Mouse (Mus musculus) retina, adult 2 months (tissue): ENCODE measurements around the gene Egflam.

Experiments used
- DNase-seq: peaks from one replicate; pipeline ENCODE4 v3.0.0-alpha.2; 2012; ENCODE audit warnings: low read depth, low spot score

Egflam gene

GRCm38 (mm10) chr15:7222809-7223208 lies 175.4 kb downstream of the Egflam start:
- no peak for DNase-seq

GRCm38 (mm10) chr15:7217273-7217598 lies 181.0 kb downstream of the Egflam start:
- no peak for DNase-seq

- DNase-seq = no peak
Measured at GRCm38 (mm10) chr15:7216581-7217272, 181.5 kb downstream of the Egflam start.

- DNase-seq = no peak
Measured at GRCm38 (mm10) chr15:7215845-7216244, 182.3 kb downstream of the Egflam start.

- no peak for DNase-seq
Measured at GRCm38 (mm10) chr15:7213683-7214082, 184.5 kb downstream of the Egflam start.

- DNase-seq = no peak
Measured at GRCm38 (mm10) chr15:7208180-7208579, 190.0 kb downstream of the Egflam start.

- DNase-seq = no peak
Measured at GRCm38 (mm10) chr15:7207292-7207691, 190.9 kb downstream of the Egflam start.

- no peak for DNase-seq
Measured at GRCm38 (mm10) chr15:7206110-7206509, 192.1 kb downstream of the Egflam start.

- no peak for DNase-seq
Measured at GRCm38 (mm10) chr15:7204917-7205316, 193.3 kb downstream of the Egflam start.

GRCm38 (mm10) chr15:7203606-7204330 lies 194.4 kb downstream of the Egflam start:
- DNase-seq = no peak

- DNase-seq = no peak
Measured at GRCm38 (mm10) chr15:7202981-7203380, 195.2 kb downstream of the Egflam start.

- DNase-seq = no peak
Measured at GRCm38 (mm10) chr15:7201421-7202380, 196.5 kb downstream of the Egflam start.

GRCm38 (mm10) chr15:7200286-7200685 lies 197.9 kb downstream of the Egflam start:
- no peak for DNase-seq

- DNase-seq = no peak
Measured at GRCm38 (mm10) chr15:7198816-7199215, 199.4 kb downstream of the Egflam start.

- no peak for DNase-seq
Measured at GRCm38 (mm10) chr15:7197652-7198445, 200.3 kb downstream of the Egflam start.

GRCm38 (mm10) chr15:7194748-7195221 lies 203.4 kb downstream of the Egflam start:
- no peak for DNase-seq

GRCm38 (mm10) chr15:7194147-7194720 lies 204.0 kb downstream of the Egflam start:
- no peak for DNase-seq

- no peak for DNase-seq
Measured at GRCm38 (mm10) chr15:7192582-7192981, 205.6 kb downstream of the Egflam start.

GRCm38 (mm10) chr15:7191074-7191473 lies 207.1 kb downstream of the Egflam start:
- DNase-seq = no peak

- DNase-seq = no peak
Measured at GRCm38 (mm10) chr15:7189678-7190454, 208.3 kb downstream of the Egflam start.
